Mouse (Mus musculus) hindbrain, embryonic 15.5 days (tissue): ENCODE data around the gene Sae1. TPM values are rescaled to one million over a fixed set of nuclear protein-coding genes. Genes with fewer than 3 reads are reported as not detected.

Experiments used
- ATAC-seq: fragments of 200-750 bp; cut with Nextera tagmentation; 2 replicates; pipeline ENCODE4 v1.8.0; 2017; ENCODE audit warnings: low read depth, moderate number of reproducible peaks, moderate TSS enrichment; ENCODE audit not compliant: low FRiP score
- H3K27ac ChIP-seq: fragments of 300-500 bp; sonication (generic); replicated peaks from 2 replicates; pipeline ENCODE4 v1.5.1; 2015; ENCODE audit warnings: mild to moderate bottlenecking, inconsistent platforms
- H3K27me3 ChIP-seq: fragments of 300-500 bp; sonication (generic); 2 replicates; pipeline ENCODE4 v1.6.1; 2015; ENCODE audit warnings: control low read depth, inconsistent platforms
- H3K36me3 ChIP-seq: fragments of 300-500 bp; sonication (generic); 2 replicates; pipeline ENCODE4 v1.6.1; 2015; ENCODE audit warnings: control low read depth, inconsistent platforms
- H3K4me1 ChIP-seq: fragments of 300-500 bp; sonication (generic); replicated peaks from 2 replicates; pipeline ENCODE4 v1.6.1; 2015; ENCODE audit warnings: control low read depth, inconsistent platforms
- H3K4me2 ChIP-seq: fragments of 300-500 bp; sonication (generic); 2 replicates; pipeline ENCODE4 v1.6.1; 2015; ENCODE audit warnings: moderate library complexity, mild to moderate bottlenecking, inconsistent platforms
- H3K4me3 ChIP-seq: fragments of 300-500 bp; sonication (generic); 2 replicates; pipeline ENCODE4 v1.5.1; 2015; ENCODE audit warnings: mild to moderate bottlenecking, inconsistent platforms
- H3K9ac ChIP-seq: fragments of 300-500 bp; sonication (generic); 2 replicates; pipeline ENCODE4 v1.6.1; 2015; ENCODE audit warnings: inconsistent platforms
- H3K9me3 ChIP-seq: fragments of 300-500 bp; sonication (generic); 2 replicates; pipeline ENCODE4 v1.6.1; 2016; ENCODE audit warnings: control low read depth, inconsistent platforms
- WGBS: fragments of 180-500 bp; shearing (Covaris S2); methylation state at CpG from one replicate; pipeline ENCODE4 v1.1.7; 2015; 5-methylcytosine and 5-hydroxymethylcytosine counted together
- polyA plus RNA-seq: library from polyadenylated mRNA; unstranded; fragments of >200 nt; fragmentation: Nextera tagmentation; extraction: Ambion mirVana; gene quantifications from 2 replicates; pipeline ENCODE4 v1.2.1, GENCODE M21; 2015

The Sae1 gene
- 251 and 261 TPM in 2 replicates for polyA plus RNA-seq

GRCm38 (mm10) chr7:16387160-16388041 lies at the start of gene Sae1:
Gene Sae1 (minus strand): TSS chr7:16387806.
- Histone ChIP-seq H3K27me3 (no peaks in the 10 kb centered on the region), H3K36me3 (no peaks in the 10 kb centered on the region), H3K9ac (peak within 1 kb of the TSS; percentile 95), H3K4me3 (peak within 1 kb of the TSS; percentile 79), H3K4me1 (peaks cover 34% of the 10 kb centered on the region), H3K27ac (peak within 1 kb of the TSS; percentile 81), H3K9me3 (no peaks in the 10 kb centered on the region), H3K4me2 (peak within 1 kb of the TSS; percentile 76)
- WGBS, result under 1% methylated on average over 58 of the region's 58 CpGs
- ATAC-seq, result peak; percentile 96

GRCm38 (mm10) chr7:16435088-16435487 lies 47.5 kb upstream of the Sae1 start:
- Histone ChIP-seq H3K4me1 (no peaks in the 10 kb centered on the region), H3K27me3 (no peaks in the 10 kb centered on the region), H3K4me3 (no peak overlapping the region), H3K36me3 (peaks cover 56% of the 10 kb centered on the region), H3K9me3 (no peaks in the 10 kb centered on the region), H3K9ac (no peak overlapping the region), H3K27ac (no peak overlapping the region), H3K4me2 (no peak overlapping the region)
- WGBS, result 90% methylated on average over 9 of the region's 9 CpGs
- ATAC-seq, result no peak

- H3K4me3 ChIP-seq, result no peak overlapping the region
- no peak overlapping the region for H3K27ac ChIP-seq
- H3K9me3 ChIP-seq, result no peaks in the 10 kb centered on the region
- H3K36me3 ChIP-seq, result peaks cover 71% of the 10 kb centered on the region
- H3K27me3 ChIP-seq, result no peaks in the 10 kb centered on the region
- ATAC-seq, result no peak
- H3K4me1 ChIP-seq, result no peaks in the 10 kb centered on the region
- H3K9ac ChIP-seq, result no peak overlapping the region
- H3K4me2 ChIP-seq, result no peak overlapping the region
- 88% methylated on average over 3 of the region's 3 CpGs for WGBS
Measured at GRCm38 (mm10) chr7:16433352-16433971, 45.9 kb upstream of the Sae1 start.

DNA sequence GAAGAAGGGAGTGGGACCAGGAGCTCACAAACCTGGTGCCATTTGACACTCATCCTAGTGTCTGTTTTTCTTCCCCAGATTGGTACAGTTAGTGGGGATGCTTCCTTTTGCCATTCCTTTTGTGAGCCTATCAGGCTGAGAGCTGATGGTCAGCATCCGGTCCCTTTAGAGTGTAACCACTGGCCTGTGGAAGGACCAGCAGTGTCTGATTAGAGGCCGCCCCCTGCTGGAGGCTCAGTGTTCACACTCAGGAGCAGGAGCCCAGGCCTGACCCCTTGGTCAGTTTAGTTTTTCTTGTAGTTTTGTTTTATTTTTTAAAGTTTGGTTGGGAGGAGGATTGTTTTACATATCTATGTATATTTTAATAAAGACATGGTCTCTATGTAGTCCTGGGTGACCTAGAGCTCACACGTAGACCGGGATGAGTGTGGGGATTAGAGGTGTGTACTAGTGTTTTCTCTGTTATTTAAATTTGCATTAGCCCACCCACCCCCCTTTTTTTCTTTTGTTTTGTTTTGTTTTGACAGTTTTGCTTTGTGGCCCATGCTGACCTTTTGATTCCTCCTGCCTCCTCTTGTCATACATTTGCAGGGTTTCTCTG lies 38.6 kb upstream of the Sae1 start:
- Histone ChIP-seq H3K36me3 (peaks cover 95% of the 10 kb centered on the region), H3K9ac (no peak overlapping the region), H3K27me3 (no peaks in the 10 kb centered on the region), H3K27ac (no peak overlapping the region), H3K4me1 (no peaks in the 10 kb centered on the region), H3K4me3 (no peak overlapping the region), H3K9me3 (no peaks in the 10 kb centered on the region), H3K4me2 (no peak overlapping the region)
- WGBS, result 55% methylated on average over 4 of the region's 4 CpGs
- peak; percentile 36; the same call in 1 of the 2 replicates for ATAC-seq

DNA sequence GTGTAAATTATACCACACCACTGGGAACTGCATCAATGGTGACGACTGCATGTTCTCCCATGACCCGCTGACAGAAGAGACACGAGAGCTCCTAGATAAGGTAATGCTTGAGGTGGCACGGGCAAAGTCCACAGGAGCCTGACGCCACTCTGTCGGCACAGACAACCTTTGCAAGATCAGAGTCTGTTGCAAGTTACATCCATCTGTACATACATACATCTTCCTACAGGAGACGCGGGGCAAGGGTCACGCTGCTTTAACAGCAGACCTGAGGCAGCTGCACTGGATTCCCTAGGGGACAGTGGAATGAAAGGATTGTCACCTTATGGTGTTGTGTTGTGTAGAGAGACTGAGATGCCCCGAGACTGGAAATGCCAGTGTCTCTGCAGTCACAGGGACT lies 38.1 kb upstream of the Sae1 start:
- H3K27ac ChIP-seq, result no peak overlapping the region
- no peak overlapping the region for H3K4me2 ChIP-seq
- H3K4me3 ChIP-seq, result no peak overlapping the region
- H3K27me3 ChIP-seq, result no peaks in the 10 kb centered on the region
- peaks cover 95% of the 10 kb centered on the region for H3K36me3 ChIP-seq
- 93% methylated on average over 10 of the region's 10 CpGs for WGBS
- H3K4me1 ChIP-seq, result no peaks in the 10 kb centered on the region
- no peak for ATAC-seq
- no peak overlapping the region for H3K9ac ChIP-seq
- H3K9me3 ChIP-seq, result no peaks in the 10 kb centered on the region

DNA sequence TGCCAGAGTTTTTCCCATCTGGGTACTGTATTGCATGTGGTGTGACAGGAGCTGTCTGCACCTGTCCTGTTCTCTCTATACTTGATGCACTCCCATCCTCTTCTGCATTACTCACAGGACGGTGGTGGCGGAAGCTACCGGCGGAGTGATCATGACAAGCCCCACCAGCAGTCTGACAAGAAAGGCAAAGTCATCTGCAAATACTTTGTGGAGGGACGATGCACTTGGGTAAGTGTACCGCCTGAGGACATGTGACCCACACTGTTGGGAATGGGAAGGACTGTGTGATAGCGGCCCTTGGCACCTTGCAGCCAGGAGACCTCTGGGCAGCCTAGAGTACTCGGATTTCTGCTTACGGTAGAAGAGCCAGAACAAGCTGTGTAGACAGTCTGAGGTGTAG lies 36.1 kb upstream of the Sae1 start:
- Histone ChIP-seq H3K27me3 (no peaks in the 10 kb centered on the region), H3K4me3 (no peak overlapping the region), H3K9ac (no peak overlapping the region), H3K27ac (no peak overlapping the region), H3K9me3 (no peaks in the 10 kb centered on the region), H3K4me1 (no peaks in the 10 kb centered on the region), H3K36me3 (peaks cover 95% of the 10 kb centered on the region), H3K4me2 (no peak overlapping the region)
- ATAC-seq, result no peak
- WGBS, result 94% methylated on average over 9 of the region's 9 CpGs

GRCm38 (mm10) chr7:16422222-16422856 lies 34.7 kb upstream of the Sae1 start:
- H3K9me3 ChIP-seq, result no peaks in the 10 kb centered on the region
- H3K27me3 ChIP-seq, result no peaks in the 10 kb centered on the region
- peaks cover 96% of the 10 kb centered on the region for H3K36me3 ChIP-seq
- H3K9ac ChIP-seq, result no peak overlapping the region
- no peak overlapping the region for H3K4me2 ChIP-seq
- H3K4me1 ChIP-seq, result no peaks in the 10 kb centered on the region
- no peak for ATAC-seq
- no peak overlapping the region for H3K27ac ChIP-seq
- WGBS, result 87% methylated on average over 18 of the region's 18 CpGs
- no peak overlapping the region for H3K4me3 ChIP-seq

- Histone ChIP-seq H3K9me3 (no peaks in the 10 kb centered on the region), H3K4me2 (no peak overlapping the region), H3K4me1 (no peaks in the 10 kb centered on the region), H3K27ac (no peak overlapping the region), H3K36me3 (peaks cover 89% of the 10 kb centered on the region), H3K27me3 (no peaks in the 10 kb centered on the region), H3K9ac (no peak overlapping the region), H3K4me3 (no peak overlapping the region)
- WGBS, result 97% methylated on average over 8 of the region's 8 CpGs
- no peak for ATAC-seq
Measured at GRCm38 (mm10) chr7:16420493-16421118, 33.0 kb upstream of the Sae1 start.

GRCm38 (mm10) chr7:16418713-16419112 lies 31.1 kb upstream of the Sae1 start:
- no peaks in the 10 kb centered on the region for H3K9me3 ChIP-seq
- WGBS, result 91% methylated on average over 5 of the region's 5 CpGs
- no peak for ATAC-seq
- no peak overlapping the region for H3K4me3 ChIP-seq
- H3K4me2 ChIP-seq, result no peak overlapping the region
- H3K27ac ChIP-seq, result no peak overlapping the region
- H3K4me1 ChIP-seq, result no peaks in the 10 kb centered on the region
- H3K27me3 ChIP-seq, result no peaks in the 10 kb centered on the region
- H3K36me3 ChIP-seq, result peaks cover 70% of the 10 kb centered on the region
- no peak overlapping the region for H3K9ac ChIP-seq

- H3K27me3 ChIP-seq, result no peaks in the 10 kb centered on the region
- no peak overlapping the region for H3K27ac ChIP-seq
- peaks cover 7% of the 10 kb centered on the region; the same call in 1 of the 2 replicates for H3K4me1 ChIP-seq
- H3K36me3 ChIP-seq, result peaks cover 57% of the 10 kb centered on the region
- 87% methylated on average over 10 of the region's 10 CpGs for WGBS
- no peak overlapping the region for H3K4me2 ChIP-seq
- no peaks in the 10 kb centered on the region for H3K9me3 ChIP-seq
- no peak overlapping the region for H3K4me3 ChIP-seq
- no peak for ATAC-seq
- H3K9ac ChIP-seq, result no peak overlapping the region
Measured at GRCm38 (mm10) chr7:16417141-16417771, 29.6 kb upstream of the Sae1 start.

GRCm38 (mm10) chr7:16415426-16415825 lies 27.8 kb upstream of the Sae1 start:
- 81% methylated on average over 3 of the region's 3 CpGs for WGBS
- Histone ChIP-seq H3K4me1 (peaks cover 7% of the 10 kb centered on the region; the same call in 1 of the 2 replicates), H3K27ac (no peak overlapping the region), H3K4me3 (no peak overlapping the region), H3K9ac (no peak overlapping the region), H3K27me3 (no peaks in the 10 kb centered on the region), H3K9me3 (no peaks in the 10 kb centered on the region), H3K36me3 (peaks cover 39% of the 10 kb centered on the region), H3K4me2 (no peak overlapping the region)
- ATAC-seq, result no peak
